Mouse (Mus musculus) E14TG2a.4 (cell line): Measurements from ENCODE around the gene 5730455P16Rik.

Experiments used
- H3K27me3 ChIP-seq: 2 replicates; pipeline ENCODE4 v1.6.1; 2014; ENCODE audit warnings: low read length, control low read depth; ENCODE audit not compliant: insufficient read depth
- H3K36me3 ChIP-seq: 2 replicates; pipeline ENCODE4 v1.6.1; 2014; ENCODE audit warnings: low read length, control low read depth; ENCODE audit not compliant: insufficient read depth
- H3K4me1 ChIP-seq: replicated peaks from 2 replicates; pipeline ENCODE4 v1.6.1; 2014; ENCODE audit warnings: low read depth, low read length, control low read depth
- H3K4me3 ChIP-seq: replicated peaks from 2 replicates; pipeline ENCODE4 v1.5.1; 2014; ENCODE audit warnings: mild to moderate bottlenecking, low read length
- H3K9me3 ChIP-seq: 2 replicates; pipeline ENCODE4 v1.6.1; 2014; ENCODE audit warnings: low read length, control low read depth
- CTCF ChIP-seq: conservative IDR thresholded peaks from 2 replicates; pipeline ENCODE4 v1.5.1; 2014; ENCODE audit warnings: low read length
- NANOG ChIP-seq: IDR thresholded peaks from 2 replicates; pipeline ENCODE4 v1.6.1; 2014; ENCODE audit warnings: borderline replicate concordance, low read length, mixed read lengths
- POU5F1 ChIP-seq: IDR thresholded peaks from 2 replicates; pipeline ENCODE4 v1.6.1; 2014; ENCODE audit warnings: low read length, borderline replicate concordance

The 5730455P16Rik gene

DNA sequence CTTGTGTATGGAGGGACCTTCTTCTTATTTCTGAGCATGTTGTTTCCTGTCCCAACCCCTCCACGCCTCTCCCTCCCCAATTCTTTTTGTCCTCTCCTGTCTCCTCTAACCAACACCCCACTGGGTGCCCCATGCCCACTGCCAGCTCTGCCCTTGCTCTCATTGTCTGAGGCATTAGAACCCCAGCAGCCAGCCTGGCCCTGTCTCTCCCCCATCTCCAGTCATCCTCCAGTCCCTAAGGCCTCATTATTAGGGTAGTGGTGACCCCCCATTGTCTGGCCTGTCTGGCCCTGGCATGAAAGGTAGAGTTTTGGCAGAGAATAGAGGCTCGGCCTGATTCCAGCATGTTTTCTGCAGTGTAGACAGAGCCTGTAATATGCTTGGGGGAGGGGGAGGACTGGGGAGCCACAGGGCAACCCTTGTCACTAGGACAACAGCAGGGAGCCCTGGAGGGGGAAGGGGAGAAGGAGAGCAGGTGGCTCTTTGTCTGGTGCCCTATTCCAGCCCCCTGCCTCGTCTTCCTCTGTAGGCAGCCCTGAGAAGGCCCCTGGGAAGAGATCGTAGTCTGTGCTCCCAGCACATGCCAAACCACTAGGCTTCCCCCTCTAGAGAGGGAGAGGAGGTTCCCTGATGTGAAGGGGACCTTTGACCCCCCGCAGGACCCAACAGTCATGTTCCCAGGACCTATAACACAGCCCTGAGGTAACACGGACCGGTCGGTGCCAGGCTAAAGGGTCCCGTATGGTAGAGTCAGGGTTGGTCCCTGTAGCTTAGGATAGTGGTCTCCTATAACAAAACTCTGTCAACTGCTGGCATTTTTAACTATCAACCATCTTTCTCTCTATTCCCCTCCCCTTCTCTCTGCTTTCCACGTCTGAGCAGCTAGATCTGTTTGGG, 61.8 kb downstream of the 5730455P16Rik start:
- peaks cover 20% of the 10 kb centered on the region for H3K4me1 ChIP-seq
- no peaks in the 10 kb centered on the region for H3K36me3 ChIP-seq
- H3K9me3 ChIP-seq = no peaks in the 10 kb centered on the region
- no peak for TF ChIP-seq NANOG
- no peak for TF ChIP-seq CTCF
- no peak for TF ChIP-seq POU5F1
- no peak overlapping the region for H3K4me3 ChIP-seq
- H3K27me3 ChIP-seq = peaks cover 26% of the 10 kb centered on the region

DNA sequence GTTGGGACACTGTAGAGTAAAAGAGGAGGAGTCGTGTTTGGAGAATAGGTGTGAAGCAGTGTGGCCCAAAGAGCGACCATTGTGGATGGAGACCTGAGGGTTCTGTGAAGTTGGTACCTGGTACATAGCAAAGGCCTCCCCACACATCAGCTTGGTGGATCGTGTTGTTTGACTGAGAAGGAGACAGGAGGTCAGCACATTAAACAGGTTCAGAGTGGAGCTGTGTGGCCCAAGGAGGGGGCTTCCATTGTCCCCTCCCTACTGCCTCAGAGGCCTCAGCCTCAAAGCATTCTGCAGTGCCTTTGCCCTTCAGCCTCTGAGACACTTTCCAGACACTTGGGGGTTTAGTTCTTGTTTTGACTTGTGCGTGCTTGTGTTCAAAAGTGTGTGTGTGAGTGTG, 63.9 kb downstream of the 5730455P16Rik start:
- peaks cover 38% of the 10 kb centered on the region for H3K27me3 ChIP-seq
- H3K36me3 ChIP-seq = no peaks in the 10 kb centered on the region
- TF ChIP-seq POU5F1 (no peak), CTCF (no peak), NANOG (no peak)
- no peak overlapping the region for H3K4me3 ChIP-seq
- H3K4me1 ChIP-seq = peaks cover 18% of the 10 kb centered on the region
- no peaks in the 10 kb centered on the region for H3K9me3 ChIP-seq

DNA sequence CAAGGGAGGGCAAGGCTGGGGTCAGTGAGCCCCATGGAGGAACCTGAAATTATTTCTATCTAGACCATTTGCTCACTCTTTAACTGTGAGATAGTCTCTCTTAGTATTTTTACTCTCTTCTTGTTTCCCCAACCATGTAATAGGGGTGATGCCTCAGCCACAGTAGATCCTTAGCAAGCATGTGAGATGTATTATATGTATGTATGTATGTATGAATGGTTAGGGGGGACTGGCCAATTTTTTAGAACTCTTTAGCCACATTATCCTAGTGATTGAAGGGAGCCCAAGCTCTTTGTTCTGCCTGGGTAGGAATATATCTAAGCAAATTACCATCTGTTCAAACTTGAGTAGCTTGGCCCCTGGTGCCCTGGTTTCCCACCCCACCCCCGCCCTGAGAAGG, 64.4 kb downstream of the 5730455P16Rik start:
- Histone ChIP-seq H3K36me3 (no peaks in the 10 kb centered on the region), H3K4me3 (no peak overlapping the region), H3K9me3 (no peaks in the 10 kb centered on the region), H3K4me1 (peaks cover 14% of the 10 kb centered on the region), H3K27me3 (peaks cover 41% of the 10 kb centered on the region)
- TF ChIP-seq CTCF (no peak), POU5F1 (no peak), NANOG (no peak)

GRCm38 (mm10) chr11:80312565-80312964, 65.3 kb downstream of the 5730455P16Rik start:
- no peaks in the 10 kb centered on the region for H3K36me3 ChIP-seq
- H3K4me3 ChIP-seq = no peak overlapping the region
- H3K9me3 ChIP-seq = no peaks in the 10 kb centered on the region
- H3K27me3 ChIP-seq = peaks cover 41% of the 10 kb centered on the region
- H3K4me1 ChIP-seq = peaks cover 11% of the 10 kb centered on the region
- no peak for TF ChIP-seq POU5F1
- TF ChIP-seq NANOG = no peak
- TF ChIP-seq CTCF = no peak

GRCm38 (mm10) chr11:80312049-80312448, 65.8 kb downstream of the 5730455P16Rik start:
- H3K27me3 ChIP-seq = peaks cover 45% of the 10 kb centered on the region
- no peaks in the 10 kb centered on the region for H3K36me3 ChIP-seq
- H3K9me3 ChIP-seq = no peaks in the 10 kb centered on the region
- peaks cover 11% of the 10 kb centered on the region for H3K4me1 ChIP-seq
- no peak overlapping the region for H3K4me3 ChIP-seq
- TF ChIP-seq POU5F1 (no peak), CTCF (no peak), NANOG (no peak)

DNA sequence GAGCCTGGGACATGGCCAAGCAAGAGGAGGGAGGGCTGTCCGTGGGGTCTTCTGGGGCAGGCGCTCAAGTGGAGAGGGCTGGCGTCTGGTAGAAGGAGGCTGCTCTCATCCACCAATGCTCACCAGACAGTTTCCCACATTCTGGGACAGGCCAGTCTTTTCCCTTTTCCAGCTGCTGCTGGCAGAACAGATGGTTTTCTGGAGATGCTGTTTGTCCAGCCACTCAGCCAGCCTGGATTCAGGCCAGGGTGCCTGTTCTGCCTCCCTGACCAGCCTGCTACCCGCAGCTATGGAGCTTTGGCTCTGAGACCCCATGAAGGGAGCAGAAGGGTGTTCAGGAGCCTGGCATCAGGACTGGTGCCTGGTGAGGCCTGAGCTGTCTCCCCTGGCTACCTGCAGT, 66.6 kb downstream of the 5730455P16Rik start:
- no peaks in the 10 kb centered on the region for H3K36me3 ChIP-seq
- TF ChIP-seq NANOG (no peak), POU5F1 (no peak), CTCF (no peak)
- peaks cover 11% of the 10 kb centered on the region for H3K4me1 ChIP-seq
- H3K27me3 ChIP-seq = peaks cover 45% of the 10 kb centered on the region
- no peak overlapping the region for H3K4me3 ChIP-seq
- no peaks in the 10 kb centered on the region for H3K9me3 ChIP-seq
